Mouse (Mus musculus) intestine, postnatal 0 days (tissue): ENCODE measurements around the gene Cd3eap. TPM values are rescaled to one million over a fixed set of nuclear protein-coding genes. Genes with fewer than 3 reads are reported as not detected.

Source experiments
- ATAC-seq: fragments of 200-750 bp; cut with Nextera tagmentation; 2 replicates; pipeline ENCODE4 v1.8.0; 2017; ENCODE audit warnings: mild to moderate bottlenecking, moderate TSS enrichment, moderate library complexity
- H3K27ac ChIP-seq: fragments of 300-500 bp; sonication (generic); 2 replicates; pipeline ENCODE4 v1.5.1; 2014; ENCODE audit warnings: mild to moderate bottlenecking, low read depth, low read length, moderate library complexity
- H3K27me3 ChIP-seq: fragments of 300-500 bp; sonication (generic); replicated peaks from 2 replicates; pipeline ENCODE4 v1.6.1; 2014; ENCODE audit warnings: low read length, mixed read lengths; ENCODE audit not compliant: control insufficient read depth, insufficient read depth
- H3K36me3 ChIP-seq: fragments of 300-500 bp; sonication (generic); 2 replicates; pipeline ENCODE4 v1.6.1; 2014; ENCODE audit warnings: mild to moderate bottlenecking, moderate library complexity; ENCODE audit not compliant: control insufficient read depth, insufficient read depth
- H3K4me1 ChIP-seq: fragments of 300-500 bp; sonication (generic); replicated peaks from 2 replicates; pipeline ENCODE4 v1.6.1; 2014; ENCODE audit warnings: antibody characterized with exemption, low read length, mixed read lengths; ENCODE audit not compliant: control insufficient read depth, insufficient read depth
- H3K4me2 ChIP-seq: fragments of 300-500 bp; sonication (generic); replicated peaks from 2 replicates; pipeline ENCODE4 v1.6.1; 2014; ENCODE audit warnings: low read depth, mild to moderate bottlenecking, moderate library complexity
- H3K4me3 ChIP-seq: fragments of 300-500 bp; sonication (generic); 2 replicates; pipeline ENCODE4 v1.5.1; 2014; ENCODE audit warnings: low read depth, low read length
- H3K9ac ChIP-seq: fragments of 300-500 bp; sonication (generic); 2 replicates; pipeline ENCODE4 v1.6.1; 2014; ENCODE audit warnings: mild to moderate bottlenecking, low read depth, low read length
- H3K9me3 ChIP-seq: fragments of 300-500 bp; sonication (generic); 2 replicates; pipeline ENCODE4 v1.6.1; 2016; ENCODE audit warnings: mixed run types; ENCODE audit not compliant: control insufficient read depth
- CTCF ChIP-seq: sonication (generic); IDR thresholded peaks from 2 replicates; pipeline ENCODE4 v1.5.1; 2016; ENCODE audit warnings: low read depth, mild to moderate bottlenecking, control low read depth, antibody characterized with exemption, moderate library complexity
- WGBS: fragments of 180-500 bp; shearing (Covaris S2); extraction: QIAGEN DNeasy Blood & Tissue Kit; methylation state at CpG from one replicate; pipeline ENCODE4 v1.1.7; 2014; 5-methylcytosine and 5-hydroxymethylcytosine counted together
- polyA plus RNA-seq: library from polyadenylated mRNA; unstranded; fragments of >200 nt; fragmentation: Nextera tagmentation; extraction: Ambion mirVana; gene quantifications from 2 replicates; pipeline ENCODE4 v1.2.1, GENCODE M21; 2015

Cd3eap gene
- polyA plus RNA-seq, 1 experiment from 2014 or later = 8.3 TPM

DNA sequence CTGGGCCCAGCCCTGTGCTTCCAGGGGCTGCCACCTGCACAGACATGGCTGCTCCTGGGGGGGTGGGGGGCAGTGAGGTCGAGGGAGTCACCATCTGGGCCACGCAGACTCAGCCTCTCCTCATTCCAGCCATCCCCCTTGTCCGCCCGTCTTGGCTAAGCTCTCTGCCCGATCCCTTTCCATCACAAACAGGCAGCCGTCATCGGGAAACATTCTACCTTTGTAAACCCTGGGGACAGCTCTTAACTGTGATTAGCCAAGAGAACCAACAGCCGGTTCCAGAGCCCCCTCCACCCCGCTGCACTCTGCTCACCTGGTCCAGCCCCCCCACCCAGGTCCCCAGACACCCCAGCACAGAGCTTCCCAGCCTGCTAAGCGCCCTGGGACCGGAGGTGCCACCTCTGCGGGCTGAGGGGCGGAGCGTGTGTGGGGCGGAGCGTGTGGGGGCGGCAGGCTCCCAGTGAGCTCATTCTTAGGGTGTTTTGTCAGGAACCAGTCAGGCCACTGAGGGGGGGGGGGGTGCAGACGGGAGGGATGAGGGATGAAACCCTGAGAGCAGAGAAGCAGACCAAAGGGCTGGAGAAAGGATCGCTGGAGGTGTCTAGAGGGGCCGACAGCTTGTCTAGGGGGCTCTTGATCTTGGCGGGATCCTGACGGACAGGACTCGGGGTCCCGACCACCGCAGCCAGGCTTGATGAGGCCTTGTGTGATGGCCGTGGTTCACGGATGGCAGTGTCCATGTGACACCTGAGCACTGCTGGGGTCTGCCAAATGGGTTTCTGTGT, 40.4 kb upstream of the Cd3eap start:
- Histone ChIP-seq H3K9me3 (no peaks in the 10 kb centered on the region), H3K4me1 (0 out of 2 replicates have a peak, but pooled peaks cover 6% of the 10 kb centered on the region), H3K27ac (no peak overlapping the region), H3K4me2 (peak overlapping the region; percentile 71), H3K9ac (peak overlapping the region; percentile 17; the same call in 1 of the 2 replicates), H3K27me3 (peaks cover 34% of the 10 kb centered on the region), H3K36me3 (peaks cover 8% of the 10 kb centered on the region; the same call in 1 of the 2 replicates), H3K4me3 (peak overlapping the region; percentile 26)
- no peak for TF ChIP-seq CTCF
- 3% methylated on average over 27 of the region's 27 CpGs for WGBS
- peak; percentile 33; the same call in 1 of the 2 replicates for ATAC-seq

- 86% methylated on average over 8 of the region's 8 CpGs for WGBS
- no peak for TF ChIP-seq CTCF
- Histone ChIP-seq H3K36me3 (peaks cover 60% of the 10 kb centered on the region), H3K9ac (no peak overlapping the region), H3K27me3 (no peaks in the 10 kb centered on the region), H3K4me1 (no peaks in the 10 kb centered on the region), H3K27ac (no peak overlapping the region), H3K4me2 (no peak overlapping the region), H3K9me3 (no peaks in the 10 kb centered on the region), H3K4me3 (no peak overlapping the region)
- no peak for ATAC-seq
These were observed 35.2 kb upstream of the Cd3eap start for GRCm38 (mm10) chr7:19394484-19394883.

GRCm38 (mm10) chr7:19388699-19389413, 29.6 kb upstream of the Cd3eap start:
- TF ChIP-seq CTCF = no peak
- no peaks in the 10 kb centered on the region for H3K27me3 ChIP-seq
- ATAC-seq = no peak
- H3K9ac ChIP-seq = no peak overlapping the region
- 82% methylated on average over 10 of the region's 10 CpGs for WGBS
- no peaks in the 10 kb centered on the region for H3K4me1 ChIP-seq
- H3K27ac ChIP-seq = no peak overlapping the region; the same call in 1 of the 2 replicates
- no peaks in the 10 kb centered on the region for H3K9me3 ChIP-seq
- peaks cover 79% of the 10 kb centered on the region for H3K36me3 ChIP-seq
- no peak overlapping the region for H3K4me3 ChIP-seq
- H3K4me2 ChIP-seq = no peak overlapping the region

DNA sequence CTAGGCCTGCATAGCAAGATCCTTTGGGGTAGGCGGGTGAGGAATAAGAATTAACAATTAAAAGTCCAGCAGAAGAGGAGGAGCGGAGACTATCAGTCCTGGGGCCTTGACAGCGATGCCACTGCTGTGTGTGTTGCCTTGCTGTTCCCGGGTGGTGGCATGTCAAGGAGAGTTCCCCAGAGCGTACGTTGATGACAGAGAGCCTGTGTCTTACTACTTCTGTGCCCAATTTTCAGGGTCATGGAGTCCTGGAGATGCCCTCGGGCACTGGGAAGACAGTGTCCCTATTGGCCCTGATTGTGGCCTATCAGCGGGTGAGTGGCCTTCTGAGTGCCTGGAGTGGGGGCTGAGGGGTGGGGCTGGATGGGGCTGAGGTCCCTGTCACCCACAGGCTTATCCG, 24.4 kb upstream of the Cd3eap start:
- Histone ChIP-seq H3K27ac (no peak overlapping the region), H3K4me2 (no peak overlapping the region), H3K9me3 (no peaks in the 10 kb centered on the region), H3K4me3 (no peak overlapping the region), H3K36me3 (peaks cover 35% of the 10 kb centered on the region), H3K9ac (no peak overlapping the region), H3K27me3 (no peaks in the 10 kb centered on the region), H3K4me1 (no peaks in the 10 kb centered on the region)
- 89% methylated on average over 9 of the region's 9 CpGs for WGBS
- no peak for ATAC-seq
- TF ChIP-seq CTCF = no peak

- Histone ChIP-seq H3K9ac (peak overlapping the region; percentile 74), H3K27ac (peak overlapping the region; percentile 35; the same call in 1 of the 2 replicates), H3K9me3 (no peaks in the 10 kb centered on the region), H3K4me3 (peak overlapping the region; percentile 89), H3K36me3 (peaks cover 22% of the 10 kb centered on the region), H3K27me3 (no peaks in the 10 kb centered on the region), H3K4me1 (no peaks in the 10 kb centered on the region), H3K4me2 (peak overlapping the region; percentile 94)
- ATAC-seq = peak; percentile 78
- WGBS = under 1% methylated on average over 27 of the region's 37 CpGs
- no peak for TF ChIP-seq CTCF
These were observed 22.9 kb upstream of the Cd3eap start for GRCm38 (mm10) chr7:19382166-19382541.
